Mouse (Mus musculus): ENCODE measurements around the gene Cxcr4. TPM values are rescaled to one million over a fixed set of nuclear protein-coding genes. Genes with fewer than 3 reads are reported as not detected.

Gene Cxcr4
- polyA plus RNA-seq, 1 experiment from 2014 or later: 9.9 TPM

DNA sequence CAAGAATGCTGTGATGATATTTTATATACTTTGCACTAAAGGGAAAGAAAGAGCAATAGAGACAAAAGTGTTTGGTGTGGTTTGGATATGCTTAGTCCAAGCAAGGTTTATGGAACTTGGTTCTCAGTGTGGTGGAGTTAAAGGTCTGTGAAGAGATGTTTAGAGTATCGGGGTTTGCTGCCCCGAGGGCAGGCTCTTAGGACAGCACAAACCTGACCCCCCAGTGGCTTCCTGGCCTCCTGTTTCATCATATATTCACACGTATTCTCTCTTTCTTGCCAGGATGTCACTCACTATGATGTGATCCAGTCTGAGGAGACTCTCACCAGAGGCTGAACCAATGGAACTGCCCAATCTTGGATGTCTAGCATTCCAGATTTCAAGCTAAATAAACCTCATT lies 43.1 kb downstream of the Cxcr4 start:
- no peaks in the 10 kb centered on the region for H3K36me3 ChIP-seq (ENCODE audit: insufficient read depth, low read length)
- H3K9ac ChIP-seq (ENCODE audit: low read depth, low read length): no peak overlapping the region
- H3K27ac ChIP-seq: no peak overlapping the region
- no peaks in the 10 kb centered on the region for H3K27me3 ChIP-seq (ENCODE audit: insufficient read depth, low read length)
- no peaks in the 10 kb centered on the region for H3K4me1 ChIP-seq (replicated peaks; ENCODE audit: insufficient read depth, low read length)
- ATAC-seq (replicated peaks; ENCODE audit: low FRiP score, low read depth) (no peak), DNase-seq (ENCODE audit: low spot score) (no peak)
- 60% methylated on average over 3 of the region's 3 CpGs for WGBS
- no peak for TF ChIP-seq CTCF (IDR thresholded peaks at IDR 0.05; ENCODE audit: low read depth)
- H3K4me3 ChIP-seq (replicated peaks; ENCODE audit: low read depth, low read length): no peak overlapping the region
- no peak overlapping the region for H3K4me2 ChIP-seq (ENCODE audit: low read length)
- H3K9me3 ChIP-seq (replicated peaks; ENCODE audit: low read length): no peaks in the 10 kb centered on the region

DNA sequence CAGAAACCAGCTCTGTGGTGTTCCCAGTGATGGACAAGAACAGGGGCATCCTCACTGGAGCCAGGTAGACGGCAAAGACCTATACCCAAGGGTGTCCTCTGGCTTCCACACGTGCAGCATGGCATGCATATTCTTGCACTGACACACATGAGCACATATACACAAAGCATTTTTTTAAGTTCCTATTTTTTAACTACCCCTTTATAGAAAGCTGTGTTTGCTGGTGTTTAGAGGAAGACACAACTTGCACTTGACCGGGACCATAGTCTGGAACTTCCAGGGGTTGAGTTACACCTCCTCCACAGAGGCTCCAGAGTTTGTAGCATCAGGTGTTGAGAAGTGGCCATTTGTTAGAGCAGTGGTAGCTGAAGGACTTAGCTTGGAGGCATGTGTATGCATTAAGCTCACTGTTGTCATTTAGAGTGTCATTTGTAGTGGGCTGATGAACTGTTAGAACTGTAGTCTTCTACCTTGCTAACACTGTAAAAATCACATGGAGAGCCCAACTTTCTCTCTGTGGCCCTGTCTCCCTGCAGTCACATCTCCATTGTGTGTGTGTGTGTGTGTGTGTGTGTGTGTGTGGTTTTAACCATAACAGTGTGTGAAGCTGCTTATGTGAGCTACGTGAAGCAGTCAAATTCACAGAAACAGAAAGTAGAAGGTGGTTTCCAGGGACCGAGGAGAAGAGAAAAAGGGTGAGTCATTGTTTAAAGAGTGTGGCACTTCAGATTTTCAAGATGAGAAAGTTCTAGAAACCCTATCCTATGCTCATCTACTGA lies 43.7 kb downstream of the Cxcr4 start:
- no peaks in the 10 kb centered on the region for H3K4me1 ChIP-seq (replicated peaks; ENCODE audit: insufficient read depth, low read length)
- 84% methylated on average over 5 of the region's 5 CpGs for WGBS
- H3K36me3 ChIP-seq (ENCODE audit: insufficient read depth, low read length): no peaks in the 10 kb centered on the region
- ATAC-seq (replicated peaks; ENCODE audit: low FRiP score, low read depth) (no peak), DNase-seq (ENCODE audit: low spot score) (no peak)
- no peak overlapping the region for H3K4me3 ChIP-seq (replicated peaks; ENCODE audit: low read depth, low read length)
- H3K27me3 ChIP-seq (ENCODE audit: insufficient read depth, low read length): no peaks in the 10 kb centered on the region
- no peaks in the 10 kb centered on the region for H3K9me3 ChIP-seq (replicated peaks; ENCODE audit: low read length)
- TF ChIP-seq CTCF (IDR thresholded peaks at IDR 0.05; ENCODE audit: low read depth): no peak
- H3K27ac ChIP-seq: no peak overlapping the region
- no peak overlapping the region for H3K4me2 ChIP-seq (ENCODE audit: low read length)
- H3K9ac ChIP-seq (ENCODE audit: low read depth, low read length): no peak overlapping the region

DNA sequence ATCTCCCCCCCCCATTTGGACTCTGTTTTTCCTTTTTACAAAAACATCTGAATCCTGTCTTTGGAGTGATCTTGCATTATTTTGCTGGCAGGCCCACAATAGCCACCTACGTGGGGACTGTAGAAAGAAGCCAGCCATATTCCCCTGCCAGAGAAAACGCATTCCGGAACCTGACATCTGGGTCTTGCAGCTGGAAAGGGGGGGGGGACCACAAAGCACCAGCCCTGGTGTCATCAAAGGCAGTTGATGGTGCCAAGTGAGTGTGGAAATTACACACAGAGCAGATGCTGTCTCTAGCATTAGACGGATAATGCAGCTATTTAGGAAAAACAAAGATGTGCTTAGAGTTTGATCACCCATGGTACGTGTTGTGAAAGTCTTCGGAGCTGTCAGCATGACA lies 46.4 kb downstream of the Cxcr4 start:
- 84% methylated on average over 6 of the region's 6 CpGs for WGBS
- Histone ChIP-seq H3K4me1 (replicated peaks; ENCODE audit: insufficient read depth, low read length) (no peaks in the 10 kb centered on the region), H3K27me3 (ENCODE audit: insufficient read depth, low read length) (no peaks in the 10 kb centered on the region), H3K36me3 (ENCODE audit: insufficient read depth, low read length) (no peaks in the 10 kb centered on the region), H3K9me3 (replicated peaks; ENCODE audit: low read length) (no peaks in the 10 kb centered on the region), H3K4me3 (replicated peaks; ENCODE audit: low read depth, low read length) (no peak overlapping the region), H3K9ac (ENCODE audit: low read depth, low read length) (no peak overlapping the region), H3K27ac (no peak overlapping the region), H3K4me2 (ENCODE audit: low read length) (no peak overlapping the region)
- DNase-seq (ENCODE audit: low spot score): no peak
- no peak for ATAC-seq (replicated peaks; ENCODE audit: low FRiP score, low read depth)
- TF ChIP-seq CTCF (IDR thresholded peaks at IDR 0.05; ENCODE audit: low read depth): no peak

- Histone ChIP-seq H3K4me3 (replicated peaks; ENCODE audit: low read depth, low read length) (no peak overlapping the region), H3K27ac (no peak overlapping the region), H3K36me3 (ENCODE audit: insufficient read depth, low read length) (no peaks in the 10 kb centered on the region), H3K9ac (ENCODE audit: low read depth, low read length) (no peak overlapping the region), H3K27me3 (ENCODE audit: insufficient read depth, low read length) (no peaks in the 10 kb centered on the region), H3K4me1 (replicated peaks; ENCODE audit: insufficient read depth, low read length) (no peaks in the 10 kb centered on the region), H3K4me2 (ENCODE audit: low read length) (no peak overlapping the region), H3K9me3 (replicated peaks; ENCODE audit: low read length) (no peaks in the 10 kb centered on the region)
- no peak for ATAC-seq (replicated peaks; ENCODE audit: low FRiP score, low read depth)
- DNase-seq (ENCODE audit: low spot score): no peak
- 93% methylated on average over 2 of the region's 2 CpGs for WGBS
- TF ChIP-seq CTCF (IDR thresholded peaks at IDR 0.05; ENCODE audit: low read depth): no peak
Observed at GRCm38 (mm10) chr1:128543137-128543536, 49.0 kb downstream of the Cxcr4 start.

DNA sequence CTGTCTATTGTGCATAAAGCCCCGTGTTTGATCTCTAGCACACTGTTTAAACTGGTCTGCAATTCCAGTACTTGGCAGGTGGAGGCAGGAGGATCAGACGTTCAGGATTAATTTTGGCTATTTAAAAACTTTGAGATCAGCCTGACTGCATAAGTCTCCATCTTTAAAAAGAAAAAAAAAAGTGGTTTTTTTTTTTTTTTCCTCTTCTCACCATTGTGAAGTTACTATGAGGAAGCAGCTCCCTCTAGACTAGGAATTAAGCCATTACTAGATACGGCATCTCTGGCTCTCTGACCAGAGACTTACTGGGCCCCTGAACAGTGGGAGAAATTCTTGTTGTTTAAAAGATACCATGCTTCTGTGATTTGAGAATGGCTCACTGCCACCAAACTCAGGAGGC lies 49.5 kb downstream of the Cxcr4 start:
- Histone ChIP-seq H3K27ac (no peak overlapping the region), H3K4me1 (replicated peaks; ENCODE audit: insufficient read depth, low read length) (no peaks in the 10 kb centered on the region), H3K36me3 (ENCODE audit: insufficient read depth, low read length) (no peaks in the 10 kb centered on the region), H3K4me2 (ENCODE audit: low read length) (no peak overlapping the region), H3K27me3 (ENCODE audit: insufficient read depth, low read length) (no peaks in the 10 kb centered on the region), H3K4me3 (replicated peaks; ENCODE audit: low read depth, low read length) (no peak overlapping the region), H3K9me3 (replicated peaks; ENCODE audit: low read length) (no peaks in the 10 kb centered on the region), H3K9ac (ENCODE audit: low read depth, low read length) (no peak overlapping the region)
- TF ChIP-seq CTCF (IDR thresholded peaks at IDR 0.05; ENCODE audit: low read depth): no peak
- ATAC-seq (replicated peaks; ENCODE audit: low FRiP score, low read depth) (no peak), DNase-seq (ENCODE audit: low spot score) (no peak)
- 62% methylated on average over 3 of the region's 3 CpGs for WGBS

DNA sequence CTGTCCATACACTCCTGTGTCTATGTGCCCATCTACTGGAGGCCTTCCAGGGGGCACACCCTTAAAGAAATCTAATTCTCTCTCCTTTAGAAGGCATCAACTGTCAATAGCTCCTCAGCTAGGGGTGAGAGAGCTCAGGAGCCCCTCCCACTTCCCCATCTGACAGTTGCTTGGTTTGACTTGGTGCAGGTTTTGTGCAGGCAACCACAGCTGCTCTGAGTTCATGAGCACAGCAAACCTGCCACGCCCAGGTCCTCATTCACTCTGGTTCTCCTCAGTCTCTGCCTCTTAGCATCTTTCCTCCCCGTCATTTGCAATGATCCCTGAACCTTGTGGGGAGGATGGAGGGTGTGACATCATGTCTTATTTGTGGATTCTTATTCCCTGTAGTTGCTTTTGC lies 51.9 kb downstream of the Cxcr4 start:
- no peak for TF ChIP-seq CTCF (IDR thresholded peaks at IDR 0.05; ENCODE audit: low read depth)
- no peak for DNase-seq (ENCODE audit: low spot score)
- H3K27ac ChIP-seq: no peak overlapping the region
- no peak for ATAC-seq (replicated peaks; ENCODE audit: low FRiP score, low read depth)
- no peaks in the 10 kb centered on the region for H3K36me3 ChIP-seq (ENCODE audit: insufficient read depth, low read length)
- no peak overlapping the region for H3K4me2 ChIP-seq (ENCODE audit: low read length)
- H3K9me3 ChIP-seq (replicated peaks; ENCODE audit: low read length): no peaks in the 10 kb centered on the region
- no peak overlapping the region for H3K9ac ChIP-seq (ENCODE audit: low read depth, low read length)
- 87% methylated on average over 2 of the region's 2 CpGs for WGBS
- H3K4me1 ChIP-seq (replicated peaks; ENCODE audit: insufficient read depth, low read length): no peaks in the 10 kb centered on the region
- H3K4me3 ChIP-seq (replicated peaks; ENCODE audit: low read depth, low read length): no peak overlapping the region
- no peaks in the 10 kb centered on the region for H3K27me3 ChIP-seq (ENCODE audit: insufficient read depth, low read length)

DNA sequence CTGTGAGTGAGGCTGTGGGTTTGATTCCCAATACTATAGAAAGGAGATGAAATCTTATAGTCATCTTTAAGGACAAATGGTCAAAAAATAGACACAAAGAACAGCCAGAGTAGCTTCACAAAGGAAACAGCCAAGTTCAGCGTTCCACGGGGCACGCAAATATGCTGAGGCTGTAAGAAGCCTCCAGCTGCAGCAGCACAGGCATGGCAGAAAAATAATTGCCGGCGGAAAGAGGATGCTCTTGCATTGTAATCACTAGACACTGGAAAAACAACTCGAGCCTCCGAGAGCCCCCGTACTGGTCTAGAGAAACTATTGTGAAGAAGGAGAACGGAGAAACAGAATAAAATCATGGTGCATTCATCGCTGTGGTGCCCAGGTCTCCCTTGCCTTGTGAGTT lies 52.5 kb downstream of the Cxcr4 start:
- no peak overlapping the region for H3K9ac ChIP-seq (ENCODE audit: low read depth, low read length)
- ATAC-seq (replicated peaks; ENCODE audit: low FRiP score, low read depth) (no peak), DNase-seq (ENCODE audit: low spot score) (no peak)
- H3K27me3 ChIP-seq (ENCODE audit: insufficient read depth, low read length): no peaks in the 10 kb centered on the region
- no peaks in the 10 kb centered on the region for H3K36me3 ChIP-seq (ENCODE audit: insufficient read depth, low read length)
- TF ChIP-seq CTCF (IDR thresholded peaks at IDR 0.05; ENCODE audit: low read depth): no peak
- 41% methylated on average over 10 of the region's 10 CpGs for WGBS
- H3K9me3 ChIP-seq (replicated peaks; ENCODE audit: low read length): no peaks in the 10 kb centered on the region
- no peak overlapping the region for H3K27ac ChIP-seq
- H3K4me3 ChIP-seq (replicated peaks; ENCODE audit: low read depth, low read length): no peak overlapping the region
- no peak overlapping the region for H3K4me2 ChIP-seq (ENCODE audit: low read length)
- H3K4me1 ChIP-seq (replicated peaks; ENCODE audit: insufficient read depth, low read length): no peaks in the 10 kb centered on the region

Other genes with a start within 250 kb of the Cxcr4 start
- 126 and 149 TPM in 2 replicates for gene Mcm6, start 232.6 kb downstream of the Cxcr4 start, polyA plus RNA-seq (2015; fragmentation: Nextera tagmentation; extraction: Ambion mirVana)
- 142 and 143 TPM in 2 replicates for gene Dars, start 174.9 kb downstream of the Cxcr4 start, polyA plus RNA-seq (2015; fragmentation: Nextera tagmentation; extraction: Ambion mirVana)